Mouse (Mus musculus) embryonic facial prominence, embryonic 10.5 days (tissue): ENCODE results near the gene Plgrkt. TPM values are rescaled to one million over a fixed set of nuclear protein-coding genes. Genes with fewer than 3 reads are reported as not detected.

Experiments
- DNase-seq: peaks from one replicate; pipeline ENCODE4 v3.0.0-alpha.2; 2017; ENCODE audit warnings: low spot score
- H3K27ac ChIP-seq: fragments of 300-500 bp; sonication (generic); replicated peaks from 2 replicates; pipeline ENCODE4 v1.5.1; 2016; ENCODE audit warnings: mild to moderate bottlenecking
- H3K27me3 ChIP-seq: fragments of 300-500 bp; sonication (generic); replicated peaks from 2 replicates; pipeline ENCODE4 v1.6.1; 2016; ENCODE audit warnings: low read depth, mild to moderate bottlenecking; ENCODE audit not compliant: poor library complexity, severe bottlenecking
- H3K36me3 ChIP-seq: fragments of 300-500 bp; sonication (generic); replicated peaks from 2 replicates; pipeline ENCODE4 v1.6.1; 2016; ENCODE audit warnings: mild to moderate bottlenecking, moderate library complexity
- H3K4me1 ChIP-seq: fragments of 300-500 bp; sonication (generic); 2 replicates; pipeline ENCODE4 v1.6.1; 2016
- H3K4me3 ChIP-seq: fragments of 300-500 bp; sonication (generic); 2 replicates; pipeline ENCODE4 v1.5.1; 2016; ENCODE audit warnings: mild to moderate bottlenecking, moderate library complexity
- H3K9me3 ChIP-seq: fragments of 300-500 bp; sonication (generic); 2 replicates; pipeline ENCODE4 v1.6.1; 2016; ENCODE audit warnings: mild to moderate bottlenecking
- WGBS: fragments of 180-500 bp; shearing (Covaris S2); methylation state at CpG from one replicate; pipeline ENCODE4 v1.1.7; 2016; 5-methylcytosine and 5-hydroxymethylcytosine counted together
- polyA plus RNA-seq: library from polyadenylated mRNA; unstranded; fragments of >200 nt; fragmentation: Nextera tagmentation; extraction: Ambion mirVana; gene quantifications from 2 replicates; pipeline ENCODE4 v1.2.1, GENCODE M21; 2016

The Plgrkt gene
- polyA plus RNA-seq, 1 experiment from 2014 or later: 35.3 TPM

DNA sequence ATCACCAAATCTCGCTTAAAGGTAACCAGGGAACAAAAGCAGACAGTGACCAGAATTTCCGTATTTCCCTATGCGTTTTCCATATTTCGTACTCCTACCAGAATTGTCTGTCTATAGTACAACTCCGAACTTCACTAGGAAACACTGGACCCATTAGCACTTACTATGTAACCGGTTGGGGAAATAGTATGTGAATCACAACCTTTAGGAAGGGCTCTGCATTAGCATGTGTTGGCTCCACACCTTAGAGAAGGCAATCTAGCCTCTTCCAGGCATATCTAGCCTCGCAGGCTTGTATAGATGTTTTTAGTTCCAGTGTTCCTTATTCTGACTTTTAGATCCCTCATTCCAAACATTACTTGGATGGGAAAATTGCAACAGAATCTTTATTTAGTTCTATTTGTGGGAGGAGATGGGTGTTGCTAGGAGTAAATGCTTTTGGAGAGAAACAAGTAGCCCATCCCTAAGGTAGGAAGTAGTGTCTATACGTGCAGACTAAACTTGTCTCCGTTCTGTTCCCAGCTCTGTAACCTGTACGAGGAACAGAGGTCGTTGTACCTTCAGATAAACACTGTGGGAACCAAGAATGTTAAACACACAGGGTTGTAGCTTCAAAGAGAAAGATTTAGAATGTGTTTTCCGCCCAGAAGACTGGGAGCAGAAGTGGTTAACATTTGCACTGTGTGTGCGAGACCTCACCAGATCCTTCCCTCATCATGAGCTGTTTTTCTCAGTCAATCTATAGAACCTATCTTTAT lies 4.8 kb downstream of the Plgrkt start:
- Histone ChIP-seq H3K27ac (peak overlapping the region; percentile 80), H3K4me3 (peak overlapping the region; percentile 67), H3K4me1 (peaks cover 20% of the 10 kb centered on the region), H3K36me3 (no peaks in the 10 kb centered on the region), H3K27me3 (peaks cover 29% of the 10 kb centered on the region), H3K9me3 (no peaks in the 10 kb centered on the region)
- DNase-seq: no peak
- WGBS: 50% methylated on average over 13 of the region's 13 CpGs

DNA sequence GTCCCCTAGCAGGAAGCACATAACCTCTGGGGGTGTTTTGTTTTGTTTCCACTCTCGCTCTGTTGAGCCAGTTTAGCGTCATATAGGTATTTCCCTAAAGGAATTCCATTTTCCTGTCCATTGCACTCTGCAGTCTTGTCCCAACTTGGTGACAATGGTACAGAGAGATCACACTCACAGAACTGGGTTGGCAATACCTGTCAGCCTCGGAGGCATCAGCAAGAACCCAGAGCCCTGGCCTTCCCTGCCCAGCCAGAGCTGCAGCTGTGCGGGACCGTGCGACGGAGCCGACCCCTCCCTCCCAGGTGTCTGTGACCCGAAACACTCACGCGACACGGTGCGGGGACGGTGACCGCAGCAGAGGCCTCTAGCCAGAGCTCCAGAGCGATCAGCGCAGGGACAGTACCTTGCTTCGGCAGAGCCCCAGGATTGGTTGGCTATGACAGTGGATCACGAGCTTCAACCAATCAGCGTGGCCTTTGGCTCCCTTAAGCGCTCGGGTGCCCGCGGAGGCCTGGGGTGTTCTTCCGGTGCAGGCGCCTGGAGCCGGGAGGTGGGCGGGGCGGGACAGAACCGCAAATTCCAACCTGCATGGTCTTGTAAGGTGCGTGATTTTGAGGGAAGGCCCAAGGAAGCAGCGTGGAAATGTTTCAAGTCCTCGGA lies 5.6 kb downstream of the Plgrkt start:
- Histone ChIP-seq H3K36me3 (no peaks in the 10 kb centered on the region), H3K27me3 (peaks cover 25% of the 10 kb centered on the region), H3K9me3 (no peaks in the 10 kb centered on the region), H3K27ac (peak overlapping the region; percentile 80), H3K4me3 (peak overlapping the region; percentile 67), H3K4me1 (peaks cover 16% of the 10 kb centered on the region)
- peak; percentile 91 for DNase-seq
- 2% methylated on average over 33 of the region's 33 CpGs for WGBS

DNA sequence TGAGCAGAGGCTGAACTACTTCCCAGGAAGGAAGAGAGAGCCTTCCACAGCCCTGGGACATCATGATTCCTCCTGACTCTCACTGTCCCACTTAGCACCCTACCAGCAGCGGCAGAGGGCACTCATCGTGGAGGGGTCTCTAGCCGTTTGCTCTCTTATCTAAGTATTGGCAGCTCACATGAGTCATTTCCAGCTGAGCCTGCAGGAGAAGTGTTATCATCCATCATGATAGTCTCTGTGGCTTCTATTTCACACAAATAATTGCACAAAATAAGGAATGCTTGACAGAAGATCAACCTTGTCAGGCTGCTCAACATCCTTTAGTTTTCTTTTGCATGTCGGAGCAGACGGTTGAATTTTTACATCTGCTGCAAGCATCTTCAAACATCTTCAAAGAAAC lies 6.9 kb downstream of the Plgrkt start:
- no peak for DNase-seq
- Histone ChIP-seq H3K9me3 (no peaks in the 10 kb centered on the region), H3K27me3 (peaks cover 12% of the 10 kb centered on the region), H3K4me1 (peaks cover 16% of the 10 kb centered on the region), H3K36me3 (no peaks in the 10 kb centered on the region), H3K27ac (no peak overlapping the region), H3K4me3 (no peak overlapping the region)
- 85% methylated on average over 5 of the region's 5 CpGs for WGBS

DNA sequence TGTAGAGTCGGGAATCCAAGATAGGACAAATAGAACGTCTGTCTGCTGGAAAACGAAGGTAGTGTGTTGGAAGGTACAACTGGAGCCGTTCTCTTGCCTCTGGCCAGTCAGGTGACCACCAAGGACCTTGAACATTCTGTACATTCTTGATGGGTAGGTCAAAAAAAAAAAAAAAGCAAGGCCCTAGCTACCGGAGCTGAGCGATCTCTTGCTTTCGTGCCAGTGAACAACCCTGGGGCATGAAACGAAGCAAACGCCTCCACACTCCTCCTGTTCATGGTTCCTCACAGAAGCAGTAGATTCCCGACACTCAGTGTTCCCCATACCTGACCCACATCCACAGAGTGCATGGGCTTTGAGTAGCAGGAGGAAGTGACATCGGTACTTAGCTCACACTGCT lies 10.9 kb downstream of the Plgrkt start:
- Histone ChIP-seq H3K36me3 (no peaks in the 10 kb centered on the region), H3K27me3 (no peaks in the 10 kb centered on the region), H3K4me1 (peaks cover 5% of the 10 kb centered on the region), H3K27ac (no peak overlapping the region), H3K4me3 (no peak overlapping the region), H3K9me3 (no peaks in the 10 kb centered on the region)
- DNase-seq: no peak
- WGBS: 87% methylated on average over 11 of the region's 11 CpGs

DNA sequence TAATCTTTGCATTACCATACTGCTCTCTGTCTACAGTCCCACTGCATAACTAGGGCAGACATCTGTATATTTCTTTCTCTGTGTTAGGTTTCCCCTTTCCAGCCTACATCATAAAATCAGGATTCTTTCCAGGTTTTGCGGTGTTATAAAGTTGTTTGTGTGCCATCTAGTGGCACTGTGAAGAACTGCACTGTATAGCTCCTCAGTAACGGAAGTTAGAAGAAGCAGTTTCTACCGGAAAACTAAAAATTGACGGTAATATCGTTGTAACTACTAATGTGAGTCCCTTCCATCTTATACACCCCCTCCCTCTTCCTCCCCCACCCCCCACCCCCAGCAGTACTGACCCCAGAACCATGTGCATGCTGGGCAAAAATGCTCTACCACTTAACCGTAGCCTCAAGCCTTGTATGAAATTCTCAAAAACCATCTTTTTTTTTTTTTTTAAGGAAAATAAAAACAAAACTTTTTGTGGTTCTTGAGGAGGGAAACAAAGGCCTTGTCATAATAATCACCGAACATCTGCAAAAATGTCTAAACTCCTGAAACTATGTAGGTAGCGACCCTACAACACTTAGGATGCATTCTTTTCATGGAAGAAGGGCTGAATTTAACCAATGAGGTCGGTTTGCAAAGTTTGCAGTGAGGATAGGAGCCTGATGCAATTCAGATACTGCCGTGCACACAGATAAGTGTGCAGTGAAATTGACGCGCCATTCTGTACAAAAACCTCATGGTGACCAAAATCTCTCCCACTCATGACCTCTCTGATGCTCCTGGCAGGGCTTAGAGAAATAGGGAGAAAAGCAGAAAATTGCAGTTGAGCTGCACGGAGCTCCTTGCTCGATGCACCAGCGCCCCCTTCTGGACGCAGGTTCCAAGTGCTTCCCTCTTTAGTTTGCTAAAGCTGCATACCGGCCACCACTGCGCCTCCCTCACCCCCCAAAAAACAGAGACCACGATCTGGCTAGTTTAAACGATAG lies 12.0 kb downstream of the Plgrkt start:
- Histone ChIP-seq H3K27me3 (no peaks in the 10 kb centered on the region), H3K27ac (peak overlapping the region; percentile 40; the same call in 1 of the 2 replicates), H3K36me3 (no peaks in the 10 kb centered on the region), H3K9me3 (no peaks in the 10 kb centered on the region), H3K4me3 (peak overlapping the region; percentile 56), H3K4me1 (no peaks in the 10 kb centered on the region)
- DNase-seq: peak; percentile 90
- 5% methylated on average over 20 of the region's 20 CpGs for WGBS

DNA sequence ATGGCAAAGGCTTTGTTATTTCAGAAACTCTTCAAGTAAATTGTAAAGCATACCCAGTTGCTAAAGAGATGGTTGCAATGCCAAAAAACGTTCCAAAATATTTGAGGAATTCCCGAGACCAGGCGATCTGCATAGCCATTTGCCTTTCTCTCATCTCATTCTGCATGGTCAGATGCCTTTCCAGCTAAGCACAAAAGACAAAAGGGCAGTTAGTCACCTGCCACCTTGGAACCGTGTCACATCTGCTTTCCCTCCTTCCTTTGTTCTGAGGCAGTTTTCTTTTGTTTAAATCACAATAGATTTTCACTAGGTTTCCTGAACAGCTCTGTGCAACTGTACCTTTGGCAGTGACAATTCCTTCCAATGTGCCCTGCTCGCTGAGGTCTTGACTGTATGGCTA lies 16.2 kb downstream of the Plgrkt start:
- no peak for DNase-seq
- Histone ChIP-seq H3K4me1 (no peaks in the 10 kb centered on the region), H3K27ac (no peak overlapping the region), H3K27me3 (no peaks in the 10 kb centered on the region), H3K9me3 (no peaks in the 10 kb centered on the region), H3K36me3 (peaks cover 3% of the 10 kb centered on the region), H3K4me3 (no peak overlapping the region)
- 61% methylated on average over 5 of the region's 5 CpGs for WGBS

DNA sequence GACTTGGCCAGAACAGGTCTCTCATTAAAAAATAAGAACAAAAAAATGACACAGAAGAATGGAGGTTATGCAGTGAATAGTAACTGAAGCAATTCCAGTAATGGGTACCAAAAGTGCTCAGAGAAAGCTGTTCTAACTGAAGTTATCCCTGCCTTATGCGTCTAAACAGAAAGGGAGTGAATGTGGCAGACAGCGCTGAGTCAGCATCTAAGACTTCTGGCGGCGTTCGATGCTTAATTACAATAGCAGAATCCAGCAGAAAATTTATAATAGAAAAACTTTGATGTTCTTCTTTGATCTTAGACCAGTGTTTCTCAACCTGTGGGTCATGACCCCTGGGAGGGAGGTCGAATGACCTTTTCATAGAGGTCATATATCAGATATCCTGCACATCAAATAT lies 21.6 kb downstream of the Plgrkt start:
- 86% methylated on average over 6 of the region's 6 CpGs for WGBS
- DNase-seq: no peak

DNA sequence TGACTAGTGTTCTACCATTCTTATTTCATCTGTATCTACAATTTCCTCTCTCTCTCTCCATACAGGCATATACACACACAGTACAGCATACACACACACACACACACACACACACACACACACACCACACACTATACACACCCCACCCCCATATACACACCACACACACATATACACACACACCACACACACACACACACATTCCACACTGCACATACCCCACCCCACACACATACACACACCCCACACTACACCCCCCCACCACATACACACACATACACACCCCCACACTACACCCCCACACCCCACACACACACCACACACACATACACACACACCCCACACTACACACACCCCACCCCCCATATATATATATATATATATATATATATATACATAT lies 22.3 kb downstream of the Plgrkt start:
- DNase-seq: no peak
- H3K9me3 ChIP-seq: no peaks in the 10 kb centered on the region
- no peaks in the 10 kb centered on the region for H3K4me1 ChIP-seq
- H3K4me3 ChIP-seq: no peak overlapping the region
- no peak overlapping the region for H3K27ac ChIP-seq
- H3K27me3 ChIP-seq: no peaks in the 10 kb centered on the region
- H3K36me3 ChIP-seq: peaks cover 1% of the 10 kb centered on the region

More for the DNA sequence above, 21.6 kb downstream of the Plgrkt start:
- H3K9me3 ChIP-seq: no peaks in the 10 kb centered on the region
- H3K27ac ChIP-seq: no peak overlapping the region
- no peak overlapping the region for H3K4me3 ChIP-seq
- H3K36me3 ChIP-seq: peaks cover 3% of the 10 kb centered on the region
- H3K27me3 ChIP-seq: no peaks in the 10 kb centered on the region
- H3K4me1 ChIP-seq: no peaks in the 10 kb centered on the region

DNA sequence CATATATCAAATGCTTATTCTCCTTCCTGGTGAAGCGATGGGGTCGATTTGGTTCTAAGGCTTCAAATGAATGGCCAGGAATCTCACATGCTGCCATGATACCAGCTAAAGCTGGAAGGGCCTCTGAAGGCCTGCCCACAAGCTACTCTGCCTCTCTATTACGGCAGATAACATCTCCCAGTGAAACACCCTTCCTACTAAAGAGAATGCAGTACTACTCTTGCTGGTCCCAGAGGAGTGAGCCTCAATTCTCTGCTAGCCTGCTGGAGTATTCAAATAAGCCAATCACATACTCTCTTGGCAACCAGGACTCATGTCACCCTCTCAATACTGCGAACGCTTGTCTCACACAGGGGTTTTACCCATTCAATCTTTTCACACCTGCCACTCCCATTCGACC lies 24.9 kb downstream of the Plgrkt start:
- Histone ChIP-seq H3K9me3 (no peaks in the 10 kb centered on the region), H3K27ac (no peak overlapping the region), H3K36me3 (no peaks in the 10 kb centered on the region), H3K4me1 (no peaks in the 10 kb centered on the region), H3K4me3 (no peak overlapping the region), H3K27me3 (no peaks in the 10 kb centered on the region)
- no peak for DNase-seq
- 89% methylated on average over 6 of the region's 6 CpGs for WGBS

DNA sequence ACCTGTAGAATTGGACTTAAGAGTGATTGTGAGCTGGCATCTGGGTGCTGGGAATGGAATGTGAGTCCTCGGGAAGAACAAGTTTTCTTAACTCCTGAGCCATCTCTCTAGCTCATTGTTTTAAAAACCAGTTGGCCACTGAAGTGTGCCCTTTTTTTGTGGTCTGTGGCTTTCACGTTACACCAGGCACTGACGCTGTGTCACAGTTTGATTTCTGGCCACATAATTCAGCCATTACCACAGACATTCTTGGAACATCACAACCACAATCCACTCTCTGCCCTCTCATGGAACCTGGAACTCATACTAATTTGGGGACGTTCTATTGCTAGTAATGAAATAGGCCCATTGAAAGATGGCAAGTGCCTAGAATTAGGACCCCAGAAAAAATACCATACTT lies 26.2 kb downstream of the Plgrkt start:
- WGBS: 85% methylated on average over 4 of the region's 4 CpGs
- DNase-seq: no peak
- H3K4me1 ChIP-seq: no peaks in the 10 kb centered on the region

DNA sequence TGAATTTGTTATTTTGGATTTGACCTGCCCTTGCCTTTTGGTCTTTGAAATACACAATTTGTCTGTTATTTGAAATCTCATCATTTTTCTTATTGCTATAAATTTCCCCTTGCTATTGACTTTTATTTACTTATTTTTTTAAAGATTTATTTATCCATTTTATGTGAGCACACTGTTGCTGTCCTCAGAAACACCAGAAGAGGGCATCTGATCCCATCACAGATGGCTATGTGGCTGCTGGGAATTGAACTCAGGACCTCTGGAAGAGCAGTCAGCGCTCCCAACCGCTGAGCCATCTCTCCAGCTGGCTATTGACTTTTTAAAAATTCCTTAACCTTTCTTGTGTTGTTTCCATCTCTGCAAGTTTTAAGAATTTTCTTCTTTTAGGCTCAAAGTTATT lies 30.6 kb downstream of the Plgrkt start:
- no peaks in the 10 kb centered on the region for H3K36me3 ChIP-seq
- 86% methylated on average over 2 of the region's 2 CpGs for WGBS
- H3K9me3 ChIP-seq: no peaks in the 10 kb centered on the region
- peaks cover 11% of the 10 kb centered on the region for H3K4me1 ChIP-seq
- H3K27me3 ChIP-seq: peaks cover 26% of the 10 kb centered on the region
- no peak overlapping the region for H3K4me3 ChIP-seq
- H3K27ac ChIP-seq: no peak overlapping the region
- no peak for DNase-seq

More for the DNA sequence above, 26.2 kb downstream of the Plgrkt start:
- Histone ChIP-seq H3K27me3 (no peaks in the 10 kb centered on the region), H3K27ac (no peak overlapping the region), H3K9me3 (no peaks in the 10 kb centered on the region), H3K4me3 (no peak overlapping the region), H3K36me3 (no peaks in the 10 kb centered on the region)

DNA sequence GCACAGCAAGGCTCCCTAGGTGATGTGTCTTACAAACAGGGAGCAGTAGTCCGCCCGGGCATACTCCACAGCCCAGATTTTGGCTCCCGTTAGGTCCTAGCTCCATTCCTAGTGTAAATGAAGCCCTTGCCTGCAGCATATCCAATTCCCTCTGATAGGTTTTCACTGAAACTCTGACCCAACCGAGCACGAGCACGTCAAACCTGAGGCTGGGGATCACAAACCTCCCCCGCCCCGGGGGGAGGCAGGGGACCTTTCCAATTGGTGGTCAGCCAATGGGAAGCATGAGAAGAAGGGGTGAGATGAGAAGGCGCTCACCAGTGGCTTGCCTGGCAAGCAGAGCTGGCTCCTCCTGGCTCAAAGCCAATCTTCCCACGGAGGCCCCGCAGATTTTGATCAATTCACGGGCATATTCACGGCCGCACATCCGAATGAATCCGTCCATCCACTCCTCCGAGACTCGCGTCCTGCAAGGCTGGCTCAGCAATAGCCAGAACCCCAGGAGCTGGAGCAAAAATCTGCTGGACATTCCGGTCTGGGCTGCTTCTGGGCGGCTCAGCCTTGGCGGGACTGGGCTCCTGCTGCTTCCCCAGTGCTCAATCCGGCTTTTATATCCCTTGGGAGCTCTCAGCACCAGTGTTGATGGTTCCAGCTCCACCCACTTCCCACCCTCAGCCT lies 33.0 kb downstream of the Plgrkt start, which contains the start of gene Rln1:
TSS of gene Rln1 (minus strand) at position 603 of the 678 bp plus-strand sequence.
- peak; percentile 74 for DNase-seq
- peaks cover 11% of the 10 kb centered on the region for H3K4me1 ChIP-seq
- peak within 1 kb of the TSS; percentile 79 for H3K27ac ChIP-seq
- H3K36me3 ChIP-seq: no peaks in the 10 kb centered on the region
- no peaks in the 10 kb centered on the region for H3K9me3 ChIP-seq
- H3K27me3 ChIP-seq: peaks cover 26% of the 10 kb centered on the region
- H3K4me3 ChIP-seq: peak within 1 kb of the TSS; percentile 58
- WGBS: 2% methylated on average over 23 of the region's 23 CpGs
